Mouse (Mus musculus): ENCODE data around the gene St6galnac6. TPM values are rescaled to one million over a fixed set of nuclear protein-coding genes. Genes with fewer than 3 reads are reported as not detected.

Gene St6galnac6
- polyA plus RNA-seq, 1 experiment = 0.89 TPM

DNA sequence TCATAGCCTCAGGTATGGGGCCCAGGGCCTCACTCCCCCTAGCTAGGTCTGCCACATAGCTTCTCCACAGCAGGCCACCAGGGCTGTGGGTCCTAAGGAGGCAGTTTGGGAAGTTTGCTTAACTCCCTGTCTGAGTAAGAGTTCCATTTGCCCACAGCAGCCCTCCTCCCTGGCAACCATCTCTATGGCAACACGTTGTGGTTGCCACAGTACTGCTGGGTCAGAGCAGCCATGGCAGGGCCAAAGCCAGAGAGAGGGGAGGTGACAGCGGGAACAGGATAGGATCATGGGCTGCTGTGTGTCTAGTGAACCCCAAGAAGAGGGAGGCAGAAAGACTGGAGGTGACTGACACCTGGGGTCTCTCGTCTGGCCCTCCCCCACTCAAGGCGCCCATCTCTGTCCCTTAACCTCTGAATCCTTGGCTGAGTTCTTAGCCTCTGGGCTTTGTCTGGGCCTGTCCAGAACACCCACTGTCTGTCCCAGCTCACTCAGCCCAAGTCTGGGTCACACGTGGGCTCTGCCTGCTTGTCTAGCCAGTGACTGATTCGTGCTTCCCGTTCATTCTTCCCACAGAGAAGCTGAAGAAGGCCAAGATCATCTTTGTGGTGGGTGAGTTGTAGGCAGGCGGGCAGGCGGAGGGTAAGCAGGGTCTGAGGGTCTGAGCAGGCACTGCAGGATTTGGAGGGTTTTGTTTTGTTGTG lies 29.9 kb downstream of the St6galnac6 start:
- Histone ChIP-seq H3K4me3 (replicated peaks) (no peak overlapping the region), H3K9me3 (ENCODE audit: control insufficient read depth, low read length) (no peaks in the 10 kb centered on the region)
- TF ChIP-seq GATA1 (IDR thresholded peaks at IDR 0.05; ENCODE audit: low read length) (no peak), TAL1 (IDR thresholded peaks at IDR 0.05; ENCODE audit: low read length) (no peak)

DNA sequence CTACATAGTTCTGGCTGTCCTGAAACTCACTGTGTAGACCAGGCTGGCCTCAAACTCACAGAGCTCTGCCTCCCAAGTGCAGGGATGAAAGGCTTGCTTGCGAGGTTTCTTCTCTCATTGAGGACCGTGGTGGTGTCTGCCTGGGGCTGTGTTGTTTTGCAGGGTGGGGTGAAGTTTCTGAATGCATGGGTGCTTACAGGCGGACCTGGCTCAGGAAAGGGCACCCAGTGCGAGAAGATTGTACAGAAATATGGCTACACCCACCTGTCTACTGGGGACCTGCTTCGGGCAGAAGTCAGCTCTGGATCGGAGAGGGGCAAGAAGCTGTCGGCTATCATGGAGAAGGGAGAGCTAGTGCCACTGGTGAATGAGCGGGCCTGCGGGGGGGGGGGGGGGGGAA lies 30.5 kb downstream of the St6galnac6 start:
- Histone ChIP-seq H3K27me3 (ENCODE audit: control insufficient read depth) (no peaks in the 10 kb centered on the region), H3K4me3 (replicated peaks) (no peak overlapping the region), H3K36me3 (ENCODE audit: control insufficient read depth) (no peaks in the 10 kb centered on the region), H3K4me1 (ENCODE audit: control insufficient read depth) (peaks cover 17% of the 10 kb centered on the region), H3K9me3 (ENCODE audit: control insufficient read depth, low read length) (no peaks in the 10 kb centered on the region)
- TF ChIP-seq TAL1 (IDR thresholded peaks at IDR 0.05; ENCODE audit: low read length) (no peak), GATA1 (IDR thresholded peaks at IDR 0.05; ENCODE audit: low read length) (no peak)

More for the DNA sequence above, 29.9 kb downstream of the St6galnac6 start:
- Histone ChIP-seq H3K4me1 (ENCODE audit: control insufficient read depth) (peaks cover 24% of the 10 kb centered on the region), H3K36me3 (ENCODE audit: control insufficient read depth) (no peaks in the 10 kb centered on the region), H3K27me3 (ENCODE audit: control insufficient read depth) (no peaks in the 10 kb centered on the region)

DNA sequence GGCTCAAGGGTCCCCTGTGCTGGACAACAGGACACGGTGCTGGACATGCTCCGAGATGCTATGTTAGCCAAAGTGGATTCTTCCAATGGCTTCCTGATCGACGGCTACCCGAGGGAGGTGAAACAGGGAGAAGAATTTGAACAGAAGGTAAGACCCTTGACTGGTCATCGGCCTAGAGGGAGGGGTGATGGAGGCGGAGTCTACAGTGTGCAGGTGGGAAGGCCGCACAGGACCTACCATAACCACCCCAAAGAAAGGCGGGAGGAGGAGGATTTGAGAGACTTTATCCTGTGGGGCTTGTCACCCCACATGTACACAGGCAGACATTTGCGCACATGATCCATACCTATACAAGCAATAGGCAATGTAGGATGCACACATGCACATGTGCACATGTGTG lies 31.5 kb downstream of the St6galnac6 start:
- Histone ChIP-seq H3K9me3 (ENCODE audit: control insufficient read depth, low read length) (no peaks in the 10 kb centered on the region), H3K4me3 (replicated peaks) (no peak overlapping the region), H3K36me3 (ENCODE audit: control insufficient read depth) (no peaks in the 10 kb centered on the region), H3K4me1 (ENCODE audit: control insufficient read depth) (peaks cover 8% of the 10 kb centered on the region; the same call in 1 of the 2 replicates), H3K27me3 (ENCODE audit: control insufficient read depth) (no peaks in the 10 kb centered on the region)
- no peak for TF ChIP-seq TAL1 (IDR thresholded peaks at IDR 0.05; ENCODE audit: low read length)
- TF ChIP-seq GATA1 (IDR thresholded peaks at IDR 0.05; ENCODE audit: low read length) = no peak

DNA sequence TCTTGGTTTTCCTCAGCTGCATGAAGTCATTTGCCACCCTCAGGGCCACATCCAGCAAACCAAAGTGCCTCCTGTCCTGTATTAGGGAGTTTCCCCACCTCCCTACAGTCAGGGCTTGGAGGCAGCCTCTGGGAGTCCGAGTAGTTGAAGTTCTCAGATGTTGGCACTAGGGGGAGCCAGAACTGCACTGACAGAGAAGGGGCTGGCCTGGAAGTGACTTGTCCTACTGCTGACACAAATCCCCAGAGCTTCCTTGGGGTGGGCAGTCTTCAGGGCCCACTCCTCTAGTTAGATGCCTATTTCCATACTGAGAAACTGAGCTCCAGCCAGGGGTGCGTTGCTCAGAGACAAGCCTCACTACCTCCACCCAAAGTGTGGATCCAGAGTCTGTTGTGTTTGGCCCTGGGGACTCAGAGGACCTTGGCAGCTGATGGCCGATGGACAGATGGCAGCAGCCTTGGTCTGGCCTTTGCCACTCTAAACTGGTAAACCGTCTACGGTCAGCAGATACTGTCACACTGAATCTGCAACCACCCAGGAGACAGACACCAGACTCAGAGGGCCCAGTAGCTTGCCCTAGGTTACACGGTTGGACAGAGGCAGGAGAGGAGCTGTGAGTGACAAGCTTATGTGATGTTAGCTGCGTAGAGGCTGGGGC lies 32.4 kb downstream of the St6galnac6 start:
- Histone ChIP-seq H3K4me1 (ENCODE audit: control insufficient read depth) (peaks cover 6% of the 10 kb centered on the region; the same call in 1 of the 2 replicates), H3K4me3 (replicated peaks) (no peak overlapping the region), H3K36me3 (ENCODE audit: control insufficient read depth) (no peaks in the 10 kb centered on the region), H3K9me3 (ENCODE audit: control insufficient read depth, low read length) (no peaks in the 10 kb centered on the region), H3K27me3 (ENCODE audit: control insufficient read depth) (no peaks in the 10 kb centered on the region)
- TF ChIP-seq GATA1 (IDR thresholded peaks at IDR 0.05; ENCODE audit: low read length) = no peak
- no peak for TF ChIP-seq TAL1 (IDR thresholded peaks at IDR 0.05; ENCODE audit: low read length)

DNA sequence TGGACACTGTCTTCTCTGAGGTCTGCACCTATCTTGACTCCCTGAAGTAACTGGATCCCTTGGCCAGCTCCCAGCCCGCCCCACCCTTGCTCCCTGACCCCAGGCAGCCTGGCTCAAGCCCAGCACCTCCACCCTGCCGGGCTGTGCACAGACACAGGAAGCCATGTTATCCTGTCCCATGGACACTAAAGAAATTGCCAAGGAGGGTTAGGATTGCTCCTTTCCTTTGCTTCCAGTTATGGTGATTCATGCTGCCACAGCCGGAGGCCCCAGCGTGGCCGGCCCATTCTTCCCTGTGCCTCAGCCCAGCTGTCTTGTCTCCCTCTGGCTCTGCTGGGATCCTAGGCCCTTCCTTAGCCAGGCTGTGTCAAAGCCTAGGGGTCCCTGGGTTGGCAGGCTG lies 34.2 kb downstream of the St6galnac6 start:
- no peaks in the 10 kb centered on the region for H3K27me3 ChIP-seq (ENCODE audit: control insufficient read depth)
- TF ChIP-seq TAL1 (IDR thresholded peaks at IDR 0.05; ENCODE audit: low read length) (no peak), GATA1 (IDR thresholded peaks at IDR 0.05; ENCODE audit: low read length) (no peak)

DNA sequence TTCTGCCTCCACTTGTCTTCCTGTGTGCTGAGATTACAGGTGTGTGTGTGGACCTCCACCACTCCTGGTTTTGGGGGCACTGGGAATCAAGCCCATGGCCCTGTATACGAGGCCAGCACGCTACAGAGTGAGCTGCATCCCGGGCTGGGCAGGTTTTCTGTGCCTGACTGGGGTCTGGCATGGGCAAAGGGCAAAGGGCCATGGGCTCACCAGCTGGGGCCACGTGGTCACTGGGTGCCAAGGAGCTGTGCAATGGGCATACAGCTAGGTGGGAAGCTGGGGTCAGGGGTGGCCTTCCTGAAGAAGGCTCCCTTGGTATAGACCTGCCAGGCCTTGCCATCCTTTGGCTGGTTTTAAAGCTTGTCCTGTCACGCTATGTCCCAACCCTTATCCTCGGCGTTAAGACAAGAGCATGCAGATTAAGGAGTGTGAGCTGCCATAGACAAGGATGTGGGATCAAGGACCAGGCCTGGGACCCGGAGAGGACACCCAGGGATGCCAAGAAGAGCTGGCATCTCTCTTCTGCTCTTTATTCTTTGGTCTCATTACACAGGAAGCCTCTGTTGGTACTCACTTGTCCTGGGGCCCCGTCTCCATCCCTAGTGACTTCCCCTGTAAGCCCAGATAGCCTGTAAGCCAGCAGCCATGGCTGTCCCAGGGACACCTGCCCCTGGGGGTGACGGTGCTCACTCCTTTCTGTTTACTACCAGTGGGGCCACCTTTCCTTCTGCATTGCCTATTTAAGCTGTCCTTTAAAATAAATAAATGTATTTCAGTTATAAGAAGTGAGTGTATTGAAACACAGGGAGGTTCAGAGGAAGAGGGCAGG lies 35.0 kb downstream of the St6galnac6 start:
- Histone ChIP-seq H3K27me3 (ENCODE audit: control insufficient read depth) (no peaks in the 10 kb centered on the region), H3K9me3 (ENCODE audit: control insufficient read depth, low read length) (no peaks in the 10 kb centered on the region), H3K36me3 (ENCODE audit: control insufficient read depth) (no peaks in the 10 kb centered on the region), H3K4me1 (ENCODE audit: control insufficient read depth) (peaks cover 5% of the 10 kb centered on the region), H3K4me3 (replicated peaks) (no peak overlapping the region)
- TF ChIP-seq GATA1 (IDR thresholded peaks at IDR 0.05; ENCODE audit: low read length) (no peak), TAL1 (IDR thresholded peaks at IDR 0.05; ENCODE audit: low read length) (no peak)

More for the DNA sequence above, 34.2 kb downstream of the St6galnac6 start:
- Histone ChIP-seq H3K9me3 (ENCODE audit: control insufficient read depth, low read length) (no peaks in the 10 kb centered on the region), H3K4me1 (ENCODE audit: control insufficient read depth) (peaks cover 6% of the 10 kb centered on the region), H3K36me3 (ENCODE audit: control insufficient read depth) (no peaks in the 10 kb centered on the region), H3K4me3 (replicated peaks) (no peak overlapping the region)

DNA sequence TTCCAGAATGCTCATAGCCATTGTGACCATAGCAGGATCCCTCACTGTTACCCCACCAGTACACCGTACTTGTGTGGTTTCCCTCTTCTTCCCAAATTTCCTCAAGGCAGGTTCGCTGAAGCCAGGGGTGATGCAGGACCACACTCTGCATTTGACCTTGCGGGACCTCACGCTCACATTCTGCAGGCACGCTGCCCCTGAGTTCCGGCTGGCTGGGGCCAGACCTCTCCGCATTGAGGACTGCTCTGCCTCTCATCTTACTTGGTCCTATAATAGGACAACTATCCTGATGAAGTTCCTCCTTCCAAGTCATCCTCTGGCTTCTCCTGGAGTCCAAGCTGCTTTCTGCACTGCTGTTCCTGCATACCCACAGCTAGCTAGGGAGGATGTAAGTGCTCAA lies 37.1 kb downstream of the St6galnac6 start:
- Histone ChIP-seq H3K9me3 (ENCODE audit: control insufficient read depth, low read length) (no peaks in the 10 kb centered on the region), H3K4me1 (ENCODE audit: control insufficient read depth) (peaks cover 10% of the 10 kb centered on the region), H3K27me3 (ENCODE audit: control insufficient read depth) (no peaks in the 10 kb centered on the region), H3K36me3 (ENCODE audit: control insufficient read depth) (no peaks in the 10 kb centered on the region), H3K4me3 (replicated peaks) (no peak overlapping the region)
- TF ChIP-seq GATA1 (IDR thresholded peaks at IDR 0.05; ENCODE audit: low read length) = no peak
- TF ChIP-seq TAL1 (IDR thresholded peaks at IDR 0.05; ENCODE audit: low read length) = no peak

DNA sequence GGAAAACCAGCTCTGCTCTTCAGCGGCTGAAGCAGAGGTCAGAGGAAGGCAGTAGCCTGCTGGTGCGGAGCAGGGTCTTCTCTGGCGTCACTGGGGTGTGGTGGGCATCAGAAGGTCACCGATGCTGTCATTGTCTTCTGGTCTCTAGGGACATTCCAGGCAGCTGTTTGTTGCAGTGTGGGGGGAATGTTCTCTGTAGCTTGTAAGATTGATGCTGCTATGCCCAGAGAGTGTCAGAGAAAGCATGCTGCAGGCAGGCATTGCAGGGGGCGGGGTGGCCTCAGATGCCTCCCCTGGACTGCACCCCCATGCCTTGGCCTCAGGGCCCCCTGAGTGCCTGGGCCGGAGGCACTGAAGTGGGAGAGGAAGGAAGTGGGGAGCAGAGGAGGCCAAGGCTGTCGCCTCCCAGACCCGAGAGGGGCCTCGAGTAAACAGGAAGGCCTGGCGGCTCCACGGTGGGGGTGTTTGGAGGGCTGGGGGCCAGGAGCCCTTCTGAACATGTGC lies 38.3 kb downstream of the St6galnac6 start:
- Histone ChIP-seq H3K27me3 (ENCODE audit: control insufficient read depth) (no peaks in the 10 kb centered on the region), H3K36me3 (ENCODE audit: control insufficient read depth) (no peaks in the 10 kb centered on the region), H3K4me1 (ENCODE audit: control insufficient read depth) (peaks cover 10% of the 10 kb centered on the region), H3K4me3 (replicated peaks) (no peak overlapping the region), H3K9me3 (ENCODE audit: control insufficient read depth, low read length) (no peaks in the 10 kb centered on the region)
- TF ChIP-seq TAL1 (IDR thresholded peaks at IDR 0.05; ENCODE audit: low read length) (no peak), GATA1 (IDR thresholded peaks at IDR 0.05; ENCODE audit: low read length) (no peak)

DNA sequence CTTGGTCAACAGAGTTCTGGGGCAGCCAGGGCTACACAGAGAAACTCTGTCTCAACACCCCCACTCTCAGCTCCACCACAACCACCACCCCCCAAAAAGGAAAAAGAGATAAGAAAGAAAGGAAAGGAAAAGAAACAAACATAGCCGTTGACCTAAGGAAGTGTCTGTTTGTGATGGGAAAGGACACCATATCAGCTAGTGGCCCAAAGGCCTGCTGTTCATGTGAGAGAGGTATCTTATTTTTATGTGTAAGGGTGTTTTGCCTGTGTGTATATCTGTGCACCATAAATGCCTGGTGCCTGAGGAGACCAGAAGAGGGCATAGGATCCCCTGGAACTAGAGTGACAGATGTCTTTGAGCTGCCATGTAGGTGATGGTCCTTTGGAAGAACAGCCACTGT lies 40.1 kb downstream of the St6galnac6 start:
- H3K4me3 ChIP-seq (replicated peaks) = no peak overlapping the region
- H3K27me3 ChIP-seq (ENCODE audit: control insufficient read depth) = no peaks in the 10 kb centered on the region
- H3K4me1 ChIP-seq (ENCODE audit: control insufficient read depth) = peaks cover 18% of the 10 kb centered on the region
- TF ChIP-seq GATA1 (IDR thresholded peaks at IDR 0.05; ENCODE audit: low read length) (no peak), TAL1 (IDR thresholded peaks at IDR 0.05; ENCODE audit: low read length) (no peak)
- H3K36me3 ChIP-seq (ENCODE audit: control insufficient read depth) = no peaks in the 10 kb centered on the region
- no peaks in the 10 kb centered on the region for H3K9me3 ChIP-seq (ENCODE audit: control insufficient read depth, low read length)

Measured in erythroblast, embryonic 14.5 days (primary cell).